Mouse (Mus musculus) bone marrow macrophage, adult 2 months (primary cell): Measurements from ENCODE around the gene Glod4.

Experiments used
- CTCF ChIP-seq: IDR thresholded peaks from 2 replicates; pipeline ENCODE4 v1.5.1; 2012; ENCODE audit warnings: low read depth, mild to moderate bottlenecking, low read length, moderate library complexity
- POLR2A ChIP-seq: IDR thresholded peaks from 2 replicates; pipeline ENCODE4 v1.6.1; 2012; ENCODE audit warnings: mild to moderate bottlenecking, low read depth, low read length, borderline replicate concordance

GRCm38 (mm10) chr11:76081048-76081640 is 162.4 kb downstream of the Glod4 start:
- TF ChIP-seq POLR2A (no peak), CTCF (no peak)
